Mouse (Mus musculus) midbrain, embryonic 16.5 days (tissue): ENCODE results near the gene Metrn. TPM values are rescaled to one million over a fixed set of nuclear protein-coding genes. Genes with fewer than 3 reads are reported as not detected.

Experiments used
- ATAC-seq: fragments of 200-750 bp; cut with Nextera tagmentation; 2 replicates; pipeline ENCODE4 v1.8.0; 2017; ENCODE audit warnings: moderate TSS enrichment
- H3K27ac ChIP-seq: fragments of 300-500 bp; sonication (generic); 2 replicates; pipeline ENCODE4 v1.5.1; 2014; ENCODE audit warnings: mild to moderate bottlenecking, low read length, mixed read lengths
- H3K27me3 ChIP-seq: fragments of 300-500 bp; sonication (generic); 2 replicates; pipeline ENCODE4 v1.6.1; 2014; ENCODE audit warnings: low read depth, low read length, mixed read lengths; ENCODE audit not compliant: control insufficient read depth, insufficient read depth
- H3K36me3 ChIP-seq: fragments of 300-500 bp; sonication (generic); 2 replicates; pipeline ENCODE4 v1.6.1; 2014; ENCODE audit warnings: mild to moderate bottlenecking, low read length, moderate library complexity, mixed read lengths; ENCODE audit not compliant: control insufficient read depth, insufficient read depth
- H3K4me1 ChIP-seq: fragments of 300-500 bp; sonication (generic); 2 replicates; pipeline ENCODE4 v1.6.1; 2014; ENCODE audit warnings: mild to moderate bottlenecking, low read length, mixed read lengths; ENCODE audit not compliant: control insufficient read depth, insufficient read depth
- H3K4me2 ChIP-seq: fragments of 300-500 bp; sonication (generic); 2 replicates; pipeline ENCODE4 v1.6.1; 2014; ENCODE audit warnings: mild to moderate bottlenecking, low read length, mixed read lengths
- H3K4me3 ChIP-seq: fragments of 300-500 bp; sonication (generic); 2 replicates; pipeline ENCODE4 v1.5.1; 2014; ENCODE audit warnings: low read depth, mild to moderate bottlenecking, low read length, moderate library complexity, mixed read lengths
- H3K9ac ChIP-seq: fragments of 300-500 bp; sonication (generic); 2 replicates; pipeline ENCODE4 v1.6.1; 2014; ENCODE audit warnings: low read depth, low read length, mixed read lengths
- H3K9me3 ChIP-seq: fragments of 300-500 bp; sonication (generic); replicated peaks from 2 replicates; pipeline ENCODE4 v1.6.1; 2014; ENCODE audit warnings: mild to moderate bottlenecking, low read length, mixed read lengths; ENCODE audit not compliant: control insufficient read depth, poor library complexity, severe bottlenecking
- WGBS: fragments of 180-500 bp; shearing (Covaris S2); extraction: QIAGEN DNeasy Blood & Tissue Kit; methylation state at CpG from one replicate; pipeline ENCODE4 v1.1.7; 2014; 5-methylcytosine and 5-hydroxymethylcytosine counted together
- polyA plus RNA-seq: library from polyadenylated mRNA; unstranded; fragments of >200 nt; fragmentation: Nextera tagmentation; extraction: Ambion mirVana; gene quantifications from 2 replicates; pipeline ENCODE4 v1.2.1, GENCODE M21; 2015

Metrn gene
- polyA plus RNA-seq, 1 experiment from 2014 or later: 37.1 TPM

DNA sequence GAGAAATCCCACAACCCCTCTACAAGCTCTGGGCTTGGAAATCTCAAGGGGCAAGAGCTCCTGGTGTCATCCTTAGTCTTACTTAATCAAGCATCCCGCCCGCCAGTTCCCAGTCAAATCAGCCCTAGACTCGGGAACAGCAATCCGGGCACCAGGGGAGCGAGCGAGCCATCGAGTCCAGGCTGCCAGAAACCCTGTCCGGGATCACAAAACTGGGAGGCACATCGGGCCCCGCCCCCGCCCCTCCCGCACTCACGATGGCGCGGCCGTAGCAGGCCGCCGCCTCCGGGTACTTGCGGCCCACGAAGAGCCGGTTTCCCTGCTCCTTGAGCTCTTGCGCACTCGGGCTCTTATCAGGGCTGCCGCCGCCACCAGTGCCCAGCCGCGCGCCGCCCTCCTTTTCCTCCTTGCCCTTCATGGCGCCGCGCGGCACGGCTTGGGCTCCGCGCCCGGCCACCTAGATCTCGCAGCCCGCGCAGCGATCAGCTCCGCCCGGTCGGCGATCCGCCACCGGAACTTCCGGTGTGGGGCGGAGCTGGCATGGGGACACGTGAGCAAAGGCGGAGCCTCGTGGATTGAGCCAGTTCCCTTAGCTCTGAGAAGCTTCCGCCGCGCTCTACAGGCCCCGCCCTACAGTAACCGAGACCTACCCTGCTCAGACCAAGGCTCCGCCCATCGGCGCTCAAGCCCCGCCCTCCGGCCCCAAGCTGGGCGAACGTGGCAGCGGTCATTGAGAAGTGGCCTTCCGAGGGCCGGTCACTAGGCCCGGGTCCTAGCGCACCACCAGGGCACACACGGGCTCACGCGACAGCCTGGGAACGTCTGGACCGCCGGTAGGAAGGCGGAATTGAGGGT, 35.7 kb upstream of the Metrn start:
- Histone ChIP-seq H3K27ac (peak overlapping the region; percentile 97), H3K4me1 (peaks cover 73% of the 10 kb centered on the region), H3K9me3 (no peaks in the 10 kb centered on the region), H3K9ac (peak overlapping the region; percentile 84), H3K4me2 (peak overlapping the region; percentile 91), H3K36me3 (peaks cover 18% of the 10 kb centered on the region), H3K27me3 (no peaks in the 10 kb centered on the region), H3K4me3 (peak overlapping the region; percentile 78)
- ATAC-seq: peak; percentile 90
- WGBS: under 1% methylated on average over 73 of the region's 77 CpGs

DNA sequence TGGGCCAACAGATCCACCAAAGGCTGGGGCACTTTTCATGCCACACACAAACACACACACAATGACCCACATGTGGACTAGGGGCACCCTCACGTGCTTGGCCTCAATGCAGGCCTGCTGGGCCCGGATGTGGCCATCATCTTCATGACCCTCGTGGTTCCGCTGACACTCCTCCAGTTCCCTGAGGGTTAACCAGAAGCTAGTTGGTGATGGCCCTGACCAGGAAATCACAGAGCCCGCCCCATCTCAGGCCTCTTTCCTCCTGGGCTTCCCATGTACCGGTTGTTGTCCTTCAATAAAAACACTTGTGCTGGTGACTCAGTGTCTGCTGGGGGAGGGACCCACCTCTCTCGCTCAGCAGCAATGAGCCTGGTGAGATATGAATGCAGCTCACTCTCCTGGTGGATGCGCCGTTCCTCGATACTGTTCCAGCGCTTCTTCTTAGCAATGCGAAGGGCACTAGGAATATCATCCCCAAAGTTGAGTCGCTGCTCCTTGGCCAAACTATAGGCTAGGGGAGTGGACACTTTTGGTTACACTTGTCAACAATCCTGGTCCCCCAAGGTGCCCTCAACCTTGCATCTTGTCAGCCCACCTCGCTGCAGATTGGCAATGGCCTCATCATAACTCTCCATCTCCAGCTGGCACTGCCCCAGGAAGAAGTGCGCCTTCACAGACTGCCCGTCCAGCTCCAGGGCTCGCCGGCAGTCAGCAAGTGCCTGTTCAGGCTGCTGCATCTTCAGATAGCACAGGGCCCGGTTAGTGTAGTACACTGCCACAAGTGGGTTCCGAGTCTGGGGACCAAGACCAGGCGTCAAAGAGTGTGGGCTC, 34.7 kb upstream of the Metrn start:
- H3K27me3 ChIP-seq: no peaks in the 10 kb centered on the region
- 61% methylated on average over 21 of the region's 21 CpGs for WGBS

GRCm38 (mm10) chr17:25830806-25831431, 34.0 kb upstream of the Metrn start:
- ATAC-seq: no peak
- H3K27me3 ChIP-seq: no peaks in the 10 kb centered on the region
- no peak overlapping the region for H3K4me3 ChIP-seq
- H3K4me2 ChIP-seq: peak overlapping the region; percentile 91; the same call in 1 of the 2 replicates
- WGBS: 86% methylated on average over 14 of the region's 14 CpGs
- peaks cover 24% of the 10 kb centered on the region for H3K36me3 ChIP-seq
- no peaks in the 10 kb centered on the region for H3K9me3 ChIP-seq
- peaks cover 62% of the 10 kb centered on the region for H3K4me1 ChIP-seq
- H3K27ac ChIP-seq: no peak overlapping the region; the same call in 1 of the 2 replicates
- no peak overlapping the region; the same call in 1 of the 2 replicates for H3K9ac ChIP-seq

More for the DNA sequence above, 34.7 kb upstream of the Metrn start:
- Histone ChIP-seq H3K9ac (peak overlapping the region; percentile 84), H3K36me3 (peaks cover 18% of the 10 kb centered on the region), H3K9me3 (no peaks in the 10 kb centered on the region), H3K4me1 (peaks cover 66% of the 10 kb centered on the region), H3K27ac (peak overlapping the region; percentile 97), H3K4me3 (peak overlapping the region; percentile 78), H3K4me2 (peak overlapping the region; percentile 91)
- no peak for ATAC-seq

GRCm38 (mm10) chr17:25830200-25830753, 33.3 kb upstream of the Metrn start:
- H3K4me1 ChIP-seq: peaks cover 58% of the 10 kb centered on the region
- no peak for ATAC-seq
- H3K9me3 ChIP-seq: no peaks in the 10 kb centered on the region
- WGBS: 88% methylated on average over 4 of the region's 4 CpGs
- peak overlapping the region; percentile 97 for H3K4me2 ChIP-seq
- peaks cover 25% of the 10 kb centered on the region for H3K36me3 ChIP-seq
- H3K27ac ChIP-seq: no peak overlapping the region; the same call in 1 of the 2 replicates
- peak overlapping the region; percentile 56; the same call in 1 of the 2 replicates for H3K4me3 ChIP-seq
- no peaks in the 10 kb centered on the region for H3K27me3 ChIP-seq
- no peak overlapping the region; the same call in 1 of the 2 replicates for H3K9ac ChIP-seq

DNA sequence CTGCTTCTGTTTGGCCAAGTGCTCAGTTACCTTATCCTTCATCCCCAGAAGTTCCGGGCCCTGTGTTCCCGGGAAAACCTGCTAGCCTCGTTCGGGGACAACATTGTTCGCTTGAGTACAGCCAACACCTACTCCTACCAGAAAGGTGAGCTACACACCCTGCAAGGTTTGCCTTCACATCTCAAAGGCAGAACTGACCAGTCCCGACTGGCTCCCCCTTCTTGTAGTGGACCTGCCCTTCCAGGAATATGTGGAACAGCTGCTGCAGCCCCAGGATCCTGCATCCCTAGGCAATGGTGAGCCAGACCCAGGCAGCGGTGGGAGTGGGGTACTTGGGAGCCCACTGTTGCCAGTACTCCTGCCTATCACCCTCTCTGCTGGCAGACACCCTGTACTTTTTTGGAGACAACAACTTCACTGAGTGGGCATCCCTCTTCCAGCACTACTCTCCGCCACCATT, 32.7 kb upstream of the Metrn start:
- Histone ChIP-seq H3K36me3 (peaks cover 25% of the 10 kb centered on the region), H3K27me3 (no peaks in the 10 kb centered on the region), H3K9ac (peak overlapping the region; percentile 78), H3K27ac (peak overlapping the region; percentile 91), H3K4me1 (peaks cover 58% of the 10 kb centered on the region), H3K9me3 (no peaks in the 10 kb centered on the region), H3K4me3 (peak overlapping the region; percentile 56), H3K4me2 (peak overlapping the region; percentile 97)
- ATAC-seq: no peak
- 41% methylated on average over 8 of the region's 8 CpGs for WGBS

DNA sequence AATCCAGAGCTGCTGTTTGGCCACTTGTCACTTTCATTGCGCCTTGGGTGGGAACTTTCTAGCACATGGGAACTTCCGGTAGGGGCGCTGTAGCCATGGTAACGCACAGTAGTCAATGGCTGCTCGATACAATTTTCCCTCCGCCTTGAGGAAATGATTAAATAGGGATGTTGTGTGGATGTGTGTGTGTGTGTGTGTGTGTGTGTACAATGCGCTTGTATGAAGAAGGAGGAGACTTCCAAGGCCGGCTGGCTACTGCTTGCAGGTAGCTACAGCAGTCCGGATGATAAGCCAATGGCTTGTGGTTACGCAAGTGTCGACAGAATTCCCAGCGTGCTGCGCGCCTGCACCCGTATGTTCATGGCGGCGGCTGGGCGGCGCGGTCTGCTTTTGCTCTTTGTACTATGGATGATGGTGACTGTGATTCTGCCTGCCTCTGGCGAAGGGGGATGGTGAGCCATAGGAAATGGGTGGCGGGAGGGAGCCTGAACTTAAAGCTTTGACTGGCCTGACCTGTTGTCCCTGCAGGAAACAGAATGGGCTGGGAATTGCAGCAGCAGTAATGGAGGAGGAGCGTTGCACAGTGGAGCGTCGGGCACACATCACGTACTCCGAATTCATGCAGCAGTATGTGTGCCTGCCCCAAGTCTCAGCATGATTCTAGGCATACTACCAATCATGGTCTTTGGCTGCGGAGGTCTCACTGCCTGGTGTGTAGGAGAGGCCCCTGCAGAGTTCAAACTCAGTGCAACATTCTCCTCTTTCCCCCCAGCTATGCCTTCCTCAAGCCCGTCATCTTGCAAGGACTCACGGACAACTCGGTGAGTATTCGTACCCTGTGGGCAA, 32.0 kb upstream of the Metrn start, which contains the start of gene Jmjd8:
Gene Jmjd8 (plus strand): TSS at position 156 of the 846 bp plus-strand sequence.
- peaks cover 58% of the 10 kb centered on the region for H3K4me1 ChIP-seq
- H3K9ac ChIP-seq: peak within 1 kb of the TSS; percentile 78
- peak within 1 kb of the TSS; percentile 91 for H3K27ac ChIP-seq
- peaks cover 25% of the 10 kb centered on the region for H3K36me3 ChIP-seq
- no peaks in the 10 kb centered on the region for H3K9me3 ChIP-seq
- ATAC-seq: peak; percentile 61
- H3K4me2 ChIP-seq: peak within 1 kb of the TSS; percentile 97
- peak within 1 kb of the TSS; percentile 56 for H3K4me3 ChIP-seq
- no peaks in the 10 kb centered on the region for H3K27me3 ChIP-seq
- WGBS: under 1% methylated on average over 32 of the region's 32 CpGs

DNA sequence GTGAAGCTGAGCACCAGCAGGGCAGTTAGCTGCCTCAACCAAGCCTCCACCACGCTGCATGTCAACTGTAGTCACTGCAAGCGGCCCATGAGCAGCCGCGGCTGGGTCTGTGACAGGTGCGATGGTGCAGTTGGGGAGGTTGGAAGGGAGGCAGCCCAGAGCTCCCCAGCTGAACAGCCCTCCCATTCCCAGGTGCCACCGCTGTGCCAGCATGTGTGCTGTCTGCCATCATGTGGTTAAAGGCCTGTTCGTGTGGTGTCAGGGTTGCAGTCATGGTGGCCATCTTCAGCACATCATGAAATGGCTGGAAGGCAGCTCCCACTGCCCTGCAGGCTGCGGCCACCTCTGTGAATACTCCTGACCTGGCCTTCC, 31.3 kb upstream of the Metrn start:
- 90% methylated on average over 8 of the region's 8 CpGs for WGBS
- Histone ChIP-seq H3K9me3 (no peaks in the 10 kb centered on the region), H3K4me3 (peak overlapping the region; percentile 56), H3K27ac (peak overlapping the region; percentile 91), H3K4me1 (peaks cover 56% of the 10 kb centered on the region), H3K4me2 (peak overlapping the region; percentile 97), H3K36me3 (peaks cover 25% of the 10 kb centered on the region), H3K9ac (peak overlapping the region; percentile 78), H3K27me3 (no peaks in the 10 kb centered on the region)
- ATAC-seq: no peak
